Mouse (Mus musculus) brain, embryonic 14.5 days (tissue): ENCODE data around the gene Ajm1. TPM values are rescaled to one million over a fixed set of nuclear protein-coding genes. Genes with fewer than 3 reads are reported as not detected.

Source experiments
- DNase-seq: peaks from one replicate; pipeline ENCODE4 v3.0.0-alpha.2; 2011; ENCODE audit warnings: low read depth
- CTCF ChIP-seq: fragments of 200-500 bp; IDR thresholded peaks from 2 replicates; pipeline ENCODE4 v1.5.1; 2012; ENCODE audit warnings: inconsistent platforms, mild to moderate bottlenecking, moderate library complexity, borderline replicate concordance; ENCODE audit not compliant: insufficient read depth, insufficient read length; ENCODE audit errors: extremely low read depth
- POLR2A ChIP-seq: fragments of 200-500 bp; IDR thresholded peaks from 2 replicates; pipeline ENCODE4 v1.6.1; 2012; ENCODE audit warnings: mild to moderate bottlenecking, inconsistent platforms, borderline replicate concordance; ENCODE audit not compliant: poor library complexity, insufficient read depth, insufficient read length, severe bottlenecking; ENCODE audit errors: extremely low read depth
- polyA plus RNA-seq: library from polyadenylated mRNA; depleted of rRNA; stranded (reverse); fragments of >200 nt; gene quantifications from 2 replicates; pipeline ENCODE4 v1.2.3, GENCODE M21; 2012

Gene Ajm1
- polyA plus RNA-seq, 1 experiment: 30.3 TPM

DNA sequence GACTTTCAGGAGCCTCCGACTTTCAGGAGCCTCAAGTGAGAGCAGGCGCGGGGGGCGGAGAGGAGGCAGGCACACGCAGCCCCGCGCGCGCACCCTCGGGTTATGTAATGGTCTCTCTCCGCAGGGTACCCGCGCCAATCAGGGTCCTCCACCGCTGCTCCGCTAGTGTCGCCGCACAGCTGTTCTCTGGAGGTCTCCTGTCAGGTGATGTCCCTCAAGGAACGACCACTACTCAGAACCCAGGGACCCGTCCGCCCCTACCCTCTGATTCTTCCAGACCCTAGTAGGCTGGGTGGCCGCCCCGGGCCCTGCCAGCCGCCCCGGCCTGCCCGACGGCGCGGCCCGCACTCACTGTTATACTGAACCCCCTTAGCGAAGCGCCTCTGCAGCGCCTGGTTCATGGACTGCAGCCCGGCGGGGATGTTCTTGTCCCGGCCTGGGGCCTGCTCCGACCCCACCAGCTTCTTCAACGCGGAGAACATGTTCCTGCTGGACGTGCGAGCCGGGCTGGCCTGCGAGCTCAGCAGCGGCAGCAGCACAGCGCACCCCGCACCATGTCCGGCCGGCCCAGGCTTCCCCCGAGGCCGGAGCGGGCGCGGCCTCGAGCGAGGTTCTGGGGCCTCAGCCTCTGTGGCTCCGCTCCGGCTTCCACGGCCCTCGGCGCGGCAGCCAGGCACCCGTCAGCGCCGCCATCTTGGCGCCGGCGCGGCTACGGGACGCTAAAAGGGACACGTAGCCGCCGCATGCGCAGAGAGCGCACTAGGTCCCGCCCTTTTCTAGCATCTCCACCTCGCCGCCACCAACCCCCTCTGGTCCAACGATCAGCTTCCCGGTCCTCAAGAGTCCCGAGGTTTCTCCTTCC lies 26.4 kb upstream of the Ajm1 start, which contains the start of gene Rabl6:
Gene Rabl6, minus strand, starts transcription at position 761 of the 862 bp plus-strand sequence.
- TF ChIP-seq POLR2A (peak; percentile 99), CTCF (no peak)
- DNase-seq: peak; percentile 95

DNA sequence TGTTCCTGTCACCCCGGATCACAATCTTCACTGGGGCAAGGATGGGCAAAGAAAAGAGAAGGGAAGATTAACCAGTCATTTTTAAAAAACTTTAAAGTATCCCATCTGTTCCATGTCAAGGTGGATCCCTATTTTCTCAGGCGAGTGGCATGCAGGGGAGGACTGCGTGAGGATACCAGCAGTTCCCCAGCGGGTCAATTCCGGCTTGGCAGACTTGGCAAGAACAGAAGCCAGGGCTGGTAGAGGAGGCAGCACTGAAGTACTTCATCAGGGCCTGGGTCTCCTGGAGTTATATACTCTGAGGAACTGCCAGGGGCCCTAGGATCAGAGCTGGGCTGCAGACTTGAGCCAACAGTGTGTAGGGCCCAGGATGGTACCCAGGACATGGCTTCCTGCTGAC lies 21.0 kb upstream of the Ajm1 start:
- TF ChIP-seq CTCF: no peak
- TF ChIP-seq POLR2A: no peak
- DNase-seq: no peak

DNA sequence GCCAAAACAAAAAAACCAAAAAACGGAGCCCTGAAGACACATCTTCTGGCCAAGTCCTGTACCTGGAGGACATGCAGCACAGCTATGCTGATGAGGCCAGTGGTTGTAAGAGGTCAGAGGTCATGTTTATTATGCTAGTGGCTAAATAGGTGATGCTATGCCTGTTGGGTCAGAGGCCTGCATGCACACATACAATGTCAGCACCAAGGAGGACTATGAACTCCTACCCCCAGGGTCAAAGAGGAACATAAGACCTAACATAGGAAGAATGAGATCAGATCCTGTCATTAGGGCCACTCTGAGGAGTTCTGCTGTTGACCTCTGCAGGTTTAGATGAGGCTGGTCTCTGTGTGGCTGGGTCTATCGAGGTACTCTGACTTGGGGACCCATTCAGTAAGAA lies 18.5 kb upstream of the Ajm1 start:
- TF ChIP-seq POLR2A (no peak), CTCF (no peak)
- DNase-seq: no peak

DNA sequence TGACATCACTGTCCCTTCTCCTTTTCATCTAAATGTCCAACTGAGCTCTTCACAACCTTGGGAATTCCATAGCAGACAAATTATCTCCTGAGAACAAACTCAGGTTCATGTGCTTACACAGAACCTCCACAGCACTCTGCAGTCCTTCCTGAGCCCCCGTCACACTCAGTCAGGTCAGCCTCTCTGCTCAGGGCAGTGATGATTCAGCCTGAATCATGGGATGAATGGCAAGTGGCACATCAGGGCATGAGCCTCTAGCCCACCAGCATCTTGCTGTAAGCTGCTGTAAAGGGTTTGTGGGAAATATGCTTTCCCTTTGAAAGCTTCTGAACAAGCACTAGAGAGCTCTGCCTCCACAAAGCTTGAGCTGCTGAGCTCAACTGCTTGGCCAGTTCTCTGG lies 17.2 kb upstream of the Ajm1 start:
- TF ChIP-seq POLR2A (no peak), CTCF (no peak)
- DNase-seq: no peak

DNA sequence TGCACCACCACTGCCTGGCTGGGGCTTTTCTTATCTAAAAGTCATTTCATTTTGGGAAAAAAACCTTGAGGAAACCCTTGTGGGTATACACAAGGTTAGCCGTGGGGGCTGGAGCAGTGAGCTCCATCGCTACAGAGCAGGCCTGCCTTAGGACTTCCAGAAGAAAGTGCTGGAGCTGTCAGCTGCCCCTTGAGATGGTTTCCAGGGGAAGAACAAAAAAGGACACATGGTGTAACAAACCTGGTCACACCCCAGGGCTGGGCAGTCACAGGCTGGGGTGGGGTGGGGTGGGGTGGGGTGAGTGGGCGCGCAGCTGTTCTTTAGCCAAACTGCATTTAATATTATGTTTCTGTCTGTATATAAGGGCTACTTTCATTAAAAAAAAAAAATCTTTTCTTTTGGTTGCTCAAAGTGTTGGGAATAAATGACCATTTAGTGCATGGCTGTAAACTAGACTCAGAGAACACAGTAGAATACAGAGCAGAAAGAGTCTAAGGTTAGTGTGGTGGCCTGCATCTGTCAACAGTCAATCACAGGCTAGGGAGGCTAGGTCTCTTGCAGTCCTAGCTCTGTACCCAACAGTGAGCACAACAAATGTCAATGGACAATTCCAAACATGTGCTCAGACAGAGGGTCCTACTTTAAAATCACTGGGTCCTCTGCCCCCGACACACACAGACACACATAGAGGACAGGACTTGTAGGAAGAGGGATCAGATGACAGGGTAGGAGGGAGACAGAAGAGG lies 15.4 kb upstream of the Ajm1 start:
- TF ChIP-seq POLR2A (no peak), CTCF (no peak)
- no peak for DNase-seq

DNA sequence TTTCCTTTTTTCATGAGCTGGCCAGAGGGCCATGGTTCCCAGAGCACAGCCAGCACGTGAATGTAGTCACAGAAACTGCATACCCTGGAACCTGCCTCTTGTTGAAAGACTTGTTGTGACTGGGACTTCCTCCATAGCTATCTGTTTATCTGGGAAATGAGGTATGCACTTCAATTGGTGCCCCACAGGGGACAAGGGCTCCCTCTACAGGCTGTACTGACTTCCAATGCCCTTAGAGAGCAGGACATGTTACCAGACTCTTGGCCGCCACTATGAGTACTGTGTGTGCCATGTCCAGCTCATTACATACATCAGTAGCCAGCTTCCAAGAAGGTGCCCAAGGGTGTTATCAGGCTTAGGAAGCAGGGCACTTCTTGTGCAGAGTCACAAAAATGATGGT lies 10.3 kb upstream of the Ajm1 start:
- TF ChIP-seq POLR2A (no peak), CTCF (peak; percentile 30; the same call in 1 of the 2 replicates)
- DNase-seq: no peak

DNA sequence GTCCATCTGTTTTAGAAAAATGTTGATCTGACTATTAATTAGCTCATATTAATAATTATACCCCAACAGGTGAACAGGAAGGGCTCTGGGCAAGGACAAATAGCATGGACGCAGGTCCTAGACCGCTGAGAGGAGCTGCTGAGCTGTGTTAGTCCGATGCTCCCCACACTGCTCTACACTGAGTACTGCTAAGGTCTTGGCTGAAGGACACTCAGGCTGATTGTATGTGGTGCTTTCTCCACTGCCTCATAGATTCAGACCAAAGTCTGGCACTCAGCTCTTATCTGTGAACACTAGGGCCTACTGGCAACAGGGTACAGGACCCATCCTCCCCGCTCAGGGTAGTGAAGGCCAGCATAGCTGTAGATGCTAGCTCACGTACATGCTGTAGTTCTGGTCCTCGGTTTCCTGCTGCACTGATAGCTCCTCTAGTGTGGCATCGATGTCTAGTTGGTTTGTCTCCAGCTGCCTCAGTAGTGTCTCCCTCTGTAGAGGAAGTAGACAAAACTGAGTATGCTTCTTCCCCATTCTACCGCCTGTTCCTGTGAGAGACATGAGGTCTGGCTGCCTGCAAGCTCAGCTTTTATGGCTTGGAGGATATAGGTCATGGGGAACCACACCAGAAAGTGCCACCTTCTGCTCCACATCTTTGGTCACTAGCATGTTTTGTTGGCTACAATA lies 6.8 kb upstream of the Ajm1 start:
- TF ChIP-seq CTCF (no peak), POLR2A (no peak)
- no peak for DNase-seq

DNA sequence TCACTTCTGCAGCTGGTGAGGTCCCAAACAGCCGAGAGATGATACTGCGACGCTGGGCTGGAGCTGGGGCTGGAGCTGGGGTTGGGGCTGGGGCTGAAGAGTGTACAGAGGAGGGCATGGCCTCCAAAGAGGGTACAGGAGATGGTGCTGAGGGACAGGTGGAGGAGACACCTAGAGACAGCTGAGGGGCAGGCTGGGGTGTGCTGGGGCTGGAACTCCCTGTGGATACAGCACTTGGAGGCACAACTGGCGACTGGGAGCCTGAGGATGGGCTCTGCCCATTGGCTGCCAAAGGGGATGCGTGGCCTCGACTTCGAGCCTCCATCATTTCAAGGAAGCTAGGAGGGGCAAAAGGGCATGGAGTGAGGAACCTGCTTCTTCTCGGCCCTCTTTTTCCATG lies 5.7 kb upstream of the Ajm1 start:
- no peak for TF ChIP-seq POLR2A
- TF ChIP-seq CTCF: no peak
- DNase-seq: no peak

DNA sequence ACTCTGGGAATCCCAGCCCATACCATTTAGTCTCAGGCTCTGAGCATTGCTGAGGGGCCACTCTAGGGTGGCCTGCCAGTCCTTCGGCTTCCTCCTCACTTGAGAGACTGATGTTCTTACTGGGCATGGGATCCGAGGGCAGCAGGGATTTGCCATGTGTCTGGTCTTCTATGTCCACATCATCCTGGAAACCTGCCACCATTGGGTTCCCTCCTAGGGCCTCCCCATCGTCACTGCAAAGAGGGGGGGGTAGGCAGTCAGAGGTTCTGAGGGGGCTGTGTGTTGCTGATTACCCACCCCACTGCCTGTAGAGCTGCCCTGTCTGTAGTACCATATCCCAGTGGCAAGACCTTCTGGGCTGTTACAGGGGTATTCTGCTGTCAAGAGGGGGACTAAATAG lies 4.0 kb upstream of the Ajm1 start:
- DNase-seq: no peak
- TF ChIP-seq POLR2A (no peak), CTCF (no peak)

DNA sequence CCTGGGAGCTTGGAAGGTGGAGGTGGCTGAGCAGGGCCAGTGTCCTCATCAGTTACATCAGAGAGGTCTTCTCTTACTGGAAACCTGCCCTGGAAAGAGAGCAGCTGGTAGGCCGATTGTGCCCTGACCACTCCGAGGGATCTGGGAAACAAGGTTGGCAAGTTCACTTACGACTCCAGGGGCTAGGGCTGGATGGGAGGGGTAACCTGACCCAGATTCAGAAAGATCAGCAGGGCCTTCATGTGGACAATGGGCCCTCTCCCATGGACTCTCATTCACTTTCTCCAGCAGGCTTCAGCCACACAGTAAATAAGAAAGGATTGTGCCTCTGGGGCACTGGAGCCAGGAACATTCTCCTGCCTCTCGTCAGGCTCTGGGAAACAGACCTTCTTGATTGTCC lies 3.3 kb upstream of the Ajm1 start:
- no peak for DNase-seq
- TF ChIP-seq POLR2A: no peak
- no peak for TF ChIP-seq CTCF

DNA sequence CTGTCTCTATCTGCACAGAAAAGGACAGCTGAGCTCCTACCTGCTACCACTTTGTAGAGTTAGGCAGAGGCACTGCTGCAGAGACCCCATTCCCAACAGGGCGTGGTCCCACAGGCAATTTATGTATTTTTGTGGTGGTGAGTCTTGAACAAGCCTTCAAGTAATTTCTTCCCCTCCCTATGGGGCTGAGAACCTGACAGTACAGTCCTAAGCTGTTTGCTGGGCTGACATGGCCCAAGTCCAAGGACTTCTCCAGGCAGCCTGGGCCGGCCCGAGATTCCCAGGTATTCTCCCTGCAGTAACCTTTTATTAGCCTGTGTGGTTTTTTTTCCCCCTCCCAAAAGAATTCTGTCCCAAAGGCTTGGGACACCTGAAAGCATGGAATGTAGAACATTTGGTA lies 2.6 kb upstream of the Ajm1 start:
- no peak for DNase-seq
- TF ChIP-seq POLR2A (no peak), CTCF (no peak)

DNA sequence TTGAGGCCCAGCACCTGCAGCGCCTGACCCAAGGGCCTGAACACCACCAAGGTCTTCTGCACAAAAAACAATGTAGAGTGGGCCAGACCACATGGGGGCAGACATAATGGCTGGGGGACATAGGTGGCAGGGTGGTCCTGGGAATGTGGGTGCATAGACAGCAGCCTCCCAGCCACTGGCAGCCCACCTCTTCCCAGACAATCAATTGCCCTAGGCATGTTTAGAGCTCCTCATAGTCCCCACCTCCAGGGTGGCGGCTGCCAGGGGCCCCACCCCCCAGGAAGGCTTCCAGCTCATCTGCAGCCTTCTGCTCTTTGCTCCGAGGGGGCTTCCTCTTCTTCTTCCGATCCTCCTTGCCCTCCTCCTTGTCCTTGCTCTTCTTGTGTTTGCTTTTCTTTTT lies 2.0 kb upstream of the Ajm1 start:
- no peak for DNase-seq

More for the DNA sequence above, 2.0 kb upstream of the Ajm1 start:
- TF ChIP-seq CTCF (no peak), POLR2A (no peak)
